ENCODE assay signal across 12 mouse cellular contexts in genomic region chr2:60864256-60864795, GRCm38 (mm10).
DNase-seq lines count a peak whose midpoint lies in the region; ATAC-seq and TF ChIP-seq lines count a peak whose summit lies in the region.
"Had no signal": no experiment of that assay in that cellular context is flagged by ENCODE, and none has a peak within 500 bp of the region (broad histone marks: within the 10 kb centered on the region; RNA-seq: fewer than 3 reads in every experiment).

No protein-coding gene starts in this region.

- H3K4me1 ChIP-seq in heart, postnatal 0 days (ENCODE audit: control insufficient read depth, insufficient read depth): peaks cover 51% of the 10 kb centered on the region
- peaks cover 54% of the 10 kb centered on the region for H3K4me1 ChIP-seq in liver, embryonic 11.5 days (replicated peaks; ENCODE audit: control insufficient read depth, insufficient read depth, low read length)
- H3K4me1 ChIP-seq in embryonic facial prominence, embryonic 10.5 days: peaks cover 33% of the 10 kb centered on the region
- H3K4me1 ChIP-seq: midbrain, embryonic 13.5 days had no signal

- H3K27ac ChIP-seq in heart, postnatal 0 days (ENCODE audit: low read depth): peak overlapping the region; percentile 59
- 0 out of 2 replicates have a peak overlapping the region, but pooled peaks have one; percentile 13 for H3K27ac ChIP-seq in liver, embryonic 11.5 days (ENCODE audit: low read depth, low read length)
- H3K27ac ChIP-seq in embryonic facial prominence, embryonic 10.5 days (replicated peaks): no peak overlapping the region
- H3K27ac ChIP-seq: embryonic facial prominence, embryonic 12.5 days; hindbrain, embryonic 13.5 days; midbrain, embryonic 13.5 days had no signal

- peaks cover 10% of the 10 kb centered on the region for H3K36me3 ChIP-seq in heart, postnatal 0 days (replicated peaks; ENCODE audit: control insufficient read depth, insufficient read depth, low read length)
- no peaks in the 10 kb centered on the region; the same call in none of the 2 replicates for H3K36me3 ChIP-seq in liver, embryonic 11.5 days (ENCODE audit: control insufficient read depth, insufficient read depth, low read length)
- peaks cover 31% of the 10 kb centered on the region for H3K36me3 ChIP-seq in embryonic facial prominence, embryonic 10.5 days (replicated peaks)
- H3K36me3 ChIP-seq: hindbrain, embryonic 13.5 days; midbrain, embryonic 13.5 days had no signal

- no peak overlapping the region for H3K4me2 ChIP-seq in heart, postnatal 0 days (ENCODE audit: low read depth, low read length)
- H3K4me2 ChIP-seq in liver, embryonic 11.5 days: no peak overlapping the region
- H3K4me2 ChIP-seq: embryonic facial prominence, embryonic 12.5 days; hindbrain, embryonic 13.5 days; midbrain, embryonic 13.5 days had no signal

- WGBS in heart, postnatal 0 days: 36% methylated on average over 5 of the region's 5 CpGs
- 75% methylated on average over 5 of the region's 5 CpGs for whole genome bisulfite sequencing in liver, embryonic 11.5 days
- WGBS in embryonic facial prominence, embryonic 10.5 days: 80% methylated on average over 5 of the region's 5 CpGs

- intact Hi-C loops in heart, postnatal 10 days (cut with DNase I): no loop called here

- TF ChIP-seq EP300 in heart, postnatal 0 days (IDR thresholded peaks at IDR 0.05; ENCODE audit: low read depth): no peak

- no peak for TF ChIP-seq CTCF in heart, postnatal 0 days (IDR thresholded peaks at IDR 0.05; ENCODE audit: low read depth)

- H3K9ac ChIP-seq in heart, postnatal 0 days (replicated peaks; ENCODE audit: low read depth, low read length): no peak overlapping the region
- no peak overlapping the region; the same call in 1 of the 2 replicates for H3K9ac ChIP-seq in liver, embryonic 11.5 days (ENCODE audit: low read depth, low read length)
- H3K9ac ChIP-seq: embryonic facial prominence, embryonic 12.5 days; hindbrain, embryonic 13.5 days; midbrain, embryonic 13.5 days had no signal

- H3K9me3 ChIP-seq in heart, postnatal 0 days (replicated peaks; ENCODE audit: control insufficient read depth, low read length): no peaks in the 10 kb centered on the region
- no peaks in the 10 kb centered on the region for H3K9me3 ChIP-seq in liver, embryonic 11.5 days (ENCODE audit: control insufficient read depth, low read length)
- H3K9me3 ChIP-seq in embryonic facial prominence, embryonic 10.5 days: no peaks in the 10 kb centered on the region
- H3K9me3 ChIP-seq: embryonic facial prominence, embryonic 12.5 days; midbrain, embryonic 13.5 days had no signal

- no peak overlapping the region for H3K4me3 ChIP-seq in heart, postnatal 0 days (ENCODE audit: low read depth, low read length)
- no peak overlapping the region for H3K4me3 ChIP-seq in liver, embryonic 11.5 days (ENCODE audit: low read depth, low read length)
- no peak overlapping the region for H3K4me3 ChIP-seq in embryonic facial prominence, embryonic 10.5 days
- H3K4me3 ChIP-seq: embryonic facial prominence, embryonic 12.5 days; hindbrain, embryonic 13.5 days; midbrain, embryonic 13.5 days had no signal

- H3K27me3 ChIP-seq in heart, postnatal 0 days (ENCODE audit: control insufficient read depth, insufficient read depth, low read length): no peaks in the 10 kb centered on the region
- no peaks in the 10 kb centered on the region for H3K27me3 ChIP-seq in liver, embryonic 11.5 days (replicated peaks; ENCODE audit: control insufficient read depth, insufficient read depth, low read length)
- no peaks in the 10 kb centered on the region for H3K27me3 ChIP-seq in embryonic facial prominence, embryonic 10.5 days (replicated peaks; ENCODE audit: low read depth, poor library complexity, severe bottlenecking)
- H3K27me3 ChIP-seq: embryonic facial prominence, embryonic 12.5 days; hindbrain, embryonic 13.5 days; midbrain, embryonic 13.5 days; Patski had no signal

- no peak for DNase-seq in cerebellum, postnatal 14 days
- DNase-seq in heart, postnatal 0 days (ENCODE audit: low spot score): no peak
- DNase-seq in heart, postnatal 10 days: no peak
- DNase-seq in 3T3-L1 (ENCODE audit: low read depth, low spot score): peak; percentile 57
- DNase-seq in liver, embryonic 11.5 days (ENCODE audit: low spot score): no peak
- DNase-seq in embryonic facial prominence, embryonic 10.5 days (ENCODE audit: low spot score): no peak
- no peak for DNase-seq in embryo, embryonic 10.5 days (ENCODE audit: low spot score)

- 0 out of 2 replicates have a peak, but pooled peaks have one; percentile 19 for ATAC-seq in cerebellum, adult (ENCODE audit: insufficient number of reproducible peaks, low FRiP score, low TSS enrichment)
- no peak for ATAC-seq in heart, postnatal 0 days (ENCODE audit: insufficient read depth, low read depth)
- no peak for ATAC-seq in liver, embryonic 11.5 days (replicated peaks; ENCODE audit: low FRiP score)
- ATAC-seq: midbrain, embryonic 13.5 days; Patski had no signal
